20 mouse cellular contexts compared by ENCODE assay signal in genomic region chr17:5179412-5179811, GRCm38 (mm10).
DNase-seq lines count a peak whose midpoint lies in the region; ATAC-seq and TF ChIP-seq lines count a peak whose summit lies in the region.
"Had no signal": no experiment of that assay in that cellular context is flagged by ENCODE, and none has a peak within 500 bp of the region (broad histone marks: within the 10 kb centered on the region; RNA-seq: fewer than 3 reads in every experiment).

No protein-coding gene starts in this region.

- ATAC-seq in hindbrain, embryonic 13.5 days (ENCODE audit: low FRiP score): no peak
- ATAC-seq in hindbrain, embryonic 16.5 days: no peak
- no peak for ATAC-seq in liver, embryonic 13.5 days (ENCODE audit: low read depth)
- ATAC-seq in liver, embryonic 11.5 days (replicated peaks; ENCODE audit: low FRiP score): no peak
- ATAC-seq in liver, embryonic 15.5 days (ENCODE audit: insufficient read depth): no peak
- no peak for ATAC-seq in forebrain, embryonic 15.5 days (replicated peaks)

- H3K4me1 ChIP-seq in hindbrain, embryonic 13.5 days (replicated peaks): peaks cover 78% of the 10 kb centered on the region
- peaks cover 30% of the 10 kb centered on the region for H3K4me1 ChIP-seq in hindbrain, embryonic 16.5 days (ENCODE audit: control insufficient read depth, insufficient read depth, low read depth, low read length)
- peaks cover 70% of the 10 kb centered on the region for H3K4me1 ChIP-seq in liver, embryonic 13.5 days (replicated peaks)
- 0 out of 2 replicates have a peak, but pooled peaks cover 5% of the 10 kb centered on the region for H3K4me1 ChIP-seq in liver, embryonic 11.5 days (replicated peaks; ENCODE audit: control insufficient read depth, insufficient read depth, low read length)
- H3K4me1 ChIP-seq in liver, embryonic 15.5 days (replicated peaks): peaks cover 53% of the 10 kb centered on the region
- peaks cover 28% of the 10 kb centered on the region for H3K4me1 ChIP-seq in forebrain, embryonic 15.5 days

- H3K27me3 ChIP-seq in hindbrain, embryonic 13.5 days: no peaks in the 10 kb centered on the region
- no peaks in the 10 kb centered on the region for H3K27me3 ChIP-seq in hindbrain, embryonic 16.5 days (replicated peaks; ENCODE audit: control insufficient read depth, insufficient read depth, low read length)
- H3K27me3 ChIP-seq in liver, embryonic 13.5 days: no peaks in the 10 kb centered on the region
- no peaks in the 10 kb centered on the region for H3K27me3 ChIP-seq in liver, embryonic 11.5 days (replicated peaks; ENCODE audit: control insufficient read depth, insufficient read depth, low read length)
- no peaks in the 10 kb centered on the region for H3K27me3 ChIP-seq in liver, embryonic 15.5 days
- H3K27me3 ChIP-seq in forebrain, embryonic 15.5 days: no peaks in the 10 kb centered on the region
- H3K27me3 ChIP-seq: lung, embryonic 15.5 days had no signal

- peak overlapping the region; percentile 33; the same call in 1 of the 2 replicates for H3K4me3 ChIP-seq in gastrocnemius, adult 2 months
- H3K4me3 ChIP-seq in hindbrain, embryonic 13.5 days: no peak overlapping the region
- no peak overlapping the region for H3K4me3 ChIP-seq in hindbrain, embryonic 16.5 days (ENCODE audit: low read length)
- H3K4me3 ChIP-seq in liver, embryonic 13.5 days (replicated peaks): no peak overlapping the region
- H3K4me3 ChIP-seq in liver, embryonic 11.5 days (ENCODE audit: low read depth, low read length): no peak overlapping the region
- H3K4me3 ChIP-seq in liver, embryonic 15.5 days (replicated peaks): no peak overlapping the region
- no peak overlapping the region for H3K4me3 ChIP-seq in forebrain, embryonic 15.5 days
- H3K4me3 ChIP-seq: forebrain, embryonic 10.5 days; heart, adult 2 months; hindbrain, embryonic 10.5 days; lung, embryonic 15.5 days; midbrain, embryonic 10.5 days had no signal

- DNase-seq in gastrocnemius, adult 2 months: no peak
- no peak for DNase-seq in gastrocnemius, adult 8-10 months (ENCODE audit: low spot score in 2 of 2)
- no peak for DNase-seq in liver, embryonic 13.5 days
- DNase-seq in liver, embryonic 11.5 days (ENCODE audit: low spot score): no peak
- DNase-seq: adrenal gland, postnatal 36 days; cerebellum, adult 18-20 months; gastrocnemius, postnatal 10 days; heart, adult 2 months; kidney, adult 9 months; retina, postnatal 1 day; thymus, adult 18-20 months had no signal

- no peak for TF ChIP-seq CTCF in gastrocnemius, adult 2 months (IDR thresholded peaks at IDR 0.05)

- no peaks in the 10 kb centered on the region for H3K9me3 ChIP-seq in hindbrain, embryonic 13.5 days
- no peaks in the 10 kb centered on the region for H3K9me3 ChIP-seq in hindbrain, embryonic 16.5 days (ENCODE audit: control insufficient read depth, low read length)
- no peaks in the 10 kb centered on the region for H3K9me3 ChIP-seq in liver, embryonic 13.5 days (replicated peaks)
- H3K9me3 ChIP-seq in liver, embryonic 11.5 days (ENCODE audit: control insufficient read depth, low read length): no peaks in the 10 kb centered on the region
- H3K9me3 ChIP-seq in liver, embryonic 15.5 days (replicated peaks): no peaks in the 10 kb centered on the region
- no peaks in the 10 kb centered on the region for H3K9me3 ChIP-seq in forebrain, embryonic 15.5 days
- H3K9me3 ChIP-seq: forebrain, embryonic 10.5 days; hindbrain, embryonic 10.5 days; lung, embryonic 15.5 days; midbrain, embryonic 10.5 days had no signal

- intact Hi-C loops in gastrocnemius, adult 2 months (cut with DNase I): no loop called here

- H3K36me3 ChIP-seq in hindbrain, embryonic 13.5 days: no peaks in the 10 kb centered on the region
- H3K36me3 ChIP-seq in hindbrain, embryonic 16.5 days (ENCODE audit: control insufficient read depth, insufficient read depth, low read length): no peaks in the 10 kb centered on the region
- H3K36me3 ChIP-seq in liver, embryonic 13.5 days: no peaks in the 10 kb centered on the region
- H3K36me3 ChIP-seq in liver, embryonic 11.5 days (ENCODE audit: control insufficient read depth, insufficient read depth, low read length): no peaks in the 10 kb centered on the region
- H3K36me3 ChIP-seq in liver, embryonic 15.5 days (replicated peaks): no peaks in the 10 kb centered on the region
- no peaks in the 10 kb centered on the region for H3K36me3 ChIP-seq in forebrain, embryonic 15.5 days
- H3K36me3 ChIP-seq: forebrain, embryonic 10.5 days; hindbrain, embryonic 10.5 days; lung, embryonic 15.5 days; midbrain, embryonic 10.5 days had no signal

- H3K9ac ChIP-seq in hindbrain, embryonic 13.5 days: no peak overlapping the region
- no peak overlapping the region for H3K9ac ChIP-seq in hindbrain, embryonic 16.5 days (ENCODE audit: low read depth, low read length)
- H3K9ac ChIP-seq in liver, embryonic 13.5 days: no peak overlapping the region
- no peak overlapping the region for H3K9ac ChIP-seq in liver, embryonic 11.5 days (ENCODE audit: low read depth, low read length)
- H3K9ac ChIP-seq in liver, embryonic 15.5 days: no peak overlapping the region
- no peak overlapping the region for H3K9ac ChIP-seq in forebrain, embryonic 15.5 days (replicated peaks)
- H3K9ac ChIP-seq: lung, embryonic 15.5 days had no signal

- 78% methylated on average over 5 of the region's 5 CpGs for WGBS in hindbrain, embryonic 13.5 days
- WGBS in hindbrain, embryonic 16.5 days: 76% methylated on average over 5 of the region's 5 CpGs
- WGBS in liver, embryonic 13.5 days (ENCODE audit: insufficient replicate concordance): 80% methylated on average over 5 of the region's 5 CpGs
- WGBS in liver, embryonic 11.5 days: 80% methylated on average over 5 of the region's 5 CpGs
- 72% methylated on average over 5 of the region's 5 CpGs for WGBS in liver, embryonic 15.5 days (ENCODE audit: insufficient replicate concordance)
- WGBS in forebrain, embryonic 15.5 days: 92% methylated on average over 5 of the region's 5 CpGs

- H3K27ac ChIP-seq in gastrocnemius, adult 2 months: peak overlapping the region; percentile 80
- peak overlapping the region; percentile 35; the same call in 1 of the 2 replicates for H3K27ac ChIP-seq in hindbrain, embryonic 13.5 days
- H3K27ac ChIP-seq in hindbrain, embryonic 16.5 days (ENCODE audit: low read depth, low read length): no peak overlapping the region
- peak overlapping the region; percentile 47 for H3K27ac ChIP-seq in liver, embryonic 13.5 days
- H3K27ac ChIP-seq in liver, embryonic 11.5 days (ENCODE audit: low read depth, low read length): no peak overlapping the region
- peak overlapping the region; percentile 48; the same call in 1 of the 2 replicates for H3K27ac ChIP-seq in liver, embryonic 15.5 days (replicated peaks)
- no peak overlapping the region for H3K27ac ChIP-seq in forebrain, embryonic 15.5 days (replicated peaks)
- H3K27ac ChIP-seq: forebrain, embryonic 10.5 days; heart, adult 2 months; hindbrain, embryonic 10.5 days; lung, embryonic 15.5 days; macrophage had no signal

- no peak overlapping the region for H3K4me2 ChIP-seq in hindbrain, embryonic 13.5 days
- H3K4me2 ChIP-seq in hindbrain, embryonic 16.5 days (ENCODE audit: low read length): no peak overlapping the region
- H3K4me2 ChIP-seq in liver, embryonic 13.5 days: no peak overlapping the region
- H3K4me2 ChIP-seq in liver, embryonic 11.5 days: no peak overlapping the region
- no peak overlapping the region for H3K4me2 ChIP-seq in liver, embryonic 15.5 days
- H3K4me2 ChIP-seq in forebrain, embryonic 15.5 days (replicated peaks): no peak overlapping the region
- H3K4me2 ChIP-seq: lung, embryonic 15.5 days had no signal

Comparison
In these comparisons a context has a peak if more than half of its experiments do, and no peak if none do; other contexts are left out.
1. H3K27ac ChIP-seq: peak in gastrocnemius, adult 2 months (single experiment), hindbrain, embryonic 13.5 days (single experiment), liver, embryonic 13.5 days (single experiment) and liver, embryonic 15.5 days (single experiment); none in hindbrain, embryonic 16.5 days (single experiment), liver, embryonic 11.5 days (single experiment) and forebrain, embryonic 15.5 days (single experiment).